Mouse (Mus musculus) mouse embryonic stem cell (cell line): Measurements from ENCODE around the gene Setd1a.
"Not testable (repeated sequence)": the region's sequence is repeated elsewhere in the genome, so short reads cannot be mapped to it uniquely, and the experiment has no call there.

Experiments
- in situ Hi-C, 2 experiments: fragments of 300-500 bp; cut with MboI; formaldehyde crosslinking; loops; 1 replicate in 1 of 2; 3 replicates in 1 of 2; pipeline ENCODE4 v1.14.3; 2019 to 2020; ENCODE audit warnings: low sequenced_read_pairs in 2 of 2, low pct_unique_long_range_greater_than_20kb in 1 of 2, mixed read lengths in 1 of 2; ENCODE audit not compliant: unreplicated experiment in 1 of 2

The Setd1a gene

GRCm38 (mm10) chr7:127776426-127776825 lies at the start of gene Setd1a:
TSS of gene Setd1a (plus strand) at chr7:127776670.
- in situ Hi-C loops = no loop called here

GRCm38 (mm10) chr7:127727898-127728297 lies 48.6 kb upstream of the Setd1a start:
- in situ Hi-C loops = no loop called here

DNA sequence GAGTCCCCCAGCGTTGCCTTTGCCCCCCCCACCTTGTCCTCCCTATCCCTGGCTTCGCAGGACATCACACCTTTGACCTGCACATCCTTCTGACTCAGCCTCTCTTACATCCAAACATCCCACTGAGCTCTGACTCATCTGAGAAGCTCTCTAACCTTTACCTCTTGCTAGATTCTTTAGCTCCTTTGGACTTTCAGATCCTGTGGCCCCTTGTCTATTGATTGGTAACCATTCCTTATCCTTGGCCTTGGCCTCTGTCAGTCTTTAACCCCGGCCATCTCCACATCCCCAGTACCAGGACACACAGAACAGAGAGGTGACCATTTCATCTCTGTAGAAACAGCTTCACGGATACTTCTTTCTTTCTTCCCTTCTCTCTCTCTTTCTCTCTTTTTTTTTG lies 46.3 kb upstream of the Setd1a start:
- in situ Hi-C loops = no loop called here

GRCm38 (mm10) chr7:127732066-127732465 lies 44.4 kb upstream of the Setd1a start, which contains the start of gene Ctf2:
TSS of gene Ctf2 (minus strand) at chr7:127732166.
- in situ Hi-C loops = not testable (repeated sequence)

DNA sequence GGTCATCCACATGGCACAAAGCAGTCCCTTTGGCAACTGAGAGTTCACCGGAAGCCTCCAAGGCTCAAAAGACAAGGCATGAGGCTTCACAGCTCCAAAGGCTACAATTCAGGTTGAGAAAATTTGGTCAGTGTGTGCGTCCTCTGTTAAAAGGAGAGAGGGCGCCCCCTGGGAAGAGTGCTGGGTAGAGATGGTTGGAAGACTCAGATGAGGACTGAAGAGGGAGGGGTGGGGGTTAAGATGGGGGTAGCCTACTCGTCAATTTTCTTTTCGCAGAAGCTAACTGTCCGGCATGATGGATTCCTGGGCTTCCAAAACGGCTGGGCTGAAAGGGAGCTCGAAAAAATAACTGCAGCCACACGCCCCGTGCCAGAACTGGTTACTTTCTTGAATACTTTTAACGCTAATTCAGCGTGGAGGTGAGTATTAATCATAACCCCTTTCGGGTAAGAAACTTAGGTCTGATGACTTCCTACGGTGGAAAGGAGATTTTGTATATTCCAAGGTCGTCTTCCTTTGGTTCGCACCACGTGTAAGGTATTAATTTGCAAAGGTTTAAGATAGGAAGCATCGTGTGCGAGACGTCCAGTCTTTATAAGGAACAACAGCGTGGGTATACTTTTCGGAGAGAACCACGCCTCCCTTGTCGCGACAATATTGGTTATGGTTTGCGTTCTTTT lies 32.0 kb upstream of the Setd1a start, which contains the start of gene Fbxl19:
TSS of gene Fbxl19 (plus strand) at position 178 of the 680 bp plus-strand sequence.
- in situ Hi-C loops = no loop called here

DNA sequence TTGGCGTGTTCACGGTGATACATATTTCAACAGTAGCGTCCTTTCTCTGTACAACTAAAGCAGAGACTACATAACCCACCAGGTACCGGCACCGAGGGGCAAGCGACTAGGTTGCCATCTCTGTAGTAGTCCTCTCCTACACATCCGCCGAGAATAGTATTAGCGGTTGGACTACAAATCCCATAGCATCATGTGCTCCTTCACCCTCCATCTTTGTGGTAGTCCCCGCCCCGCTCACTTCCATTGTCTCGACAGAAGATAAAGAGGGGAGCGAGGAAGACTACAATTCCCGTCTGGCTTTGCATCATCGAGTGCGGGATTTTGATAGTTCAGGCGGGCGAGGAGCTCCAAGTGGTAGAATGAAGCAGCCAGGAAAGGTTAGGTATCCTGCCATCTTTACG lies 31.2 kb upstream of the Setd1a start:
- in situ Hi-C loops = no loop called here

- in situ Hi-C loops = no loop called here
These were observed 30.6 kb upstream of the Setd1a start for GRCm38 (mm10) chr7:127745652-127746493.

DNA sequence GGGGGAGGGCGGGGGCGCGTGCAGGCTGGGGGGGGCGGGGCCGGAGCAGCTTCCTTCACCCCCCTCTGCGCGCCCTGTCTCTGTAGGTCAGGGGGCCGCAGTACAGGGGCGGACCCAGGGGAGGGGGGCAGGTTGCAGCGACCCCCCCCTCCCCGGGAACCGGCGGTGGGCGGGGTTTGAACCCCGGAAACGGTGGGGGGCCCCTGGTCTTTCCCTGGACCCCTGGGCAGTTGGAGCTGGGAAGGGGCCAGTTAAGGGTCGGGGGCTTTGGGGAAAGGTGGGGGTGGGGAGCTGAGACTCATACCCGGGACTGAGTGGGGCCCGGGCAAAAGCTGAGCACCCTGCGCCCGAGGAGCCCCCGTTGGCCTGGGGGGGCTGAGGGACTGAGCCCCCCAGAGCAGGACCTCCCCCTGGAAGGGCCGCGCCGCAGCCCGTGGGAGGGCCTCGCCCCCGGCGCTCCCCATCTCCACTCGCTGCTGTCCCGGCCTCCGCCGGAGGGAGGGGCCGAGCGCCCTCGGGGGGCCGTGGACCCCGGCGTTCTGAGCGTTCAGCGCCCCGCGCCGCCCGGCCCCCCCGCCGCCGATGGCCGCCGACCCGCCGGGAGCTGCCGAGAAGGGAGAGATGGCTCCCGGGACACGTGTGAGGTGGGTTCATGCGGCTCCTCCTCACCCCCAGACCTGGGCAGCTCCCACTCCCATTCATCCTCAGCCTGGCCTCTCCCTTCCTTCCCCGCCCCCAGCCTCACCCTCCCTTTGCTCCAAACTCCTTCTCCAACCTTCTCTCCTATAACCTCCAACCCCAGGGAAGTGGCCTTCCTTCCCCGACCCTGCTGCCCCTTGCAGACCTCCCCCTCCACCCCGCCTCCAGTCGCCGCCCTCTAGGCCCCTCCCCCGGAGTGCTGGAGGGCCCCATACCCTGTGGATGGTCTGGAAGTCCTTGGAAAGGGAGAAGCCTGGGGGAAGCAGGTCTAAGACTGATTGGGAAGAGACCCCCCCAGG lies 29.7 kb upstream of the Setd1a start:
- in situ Hi-C loops = no loop called here

DNA sequence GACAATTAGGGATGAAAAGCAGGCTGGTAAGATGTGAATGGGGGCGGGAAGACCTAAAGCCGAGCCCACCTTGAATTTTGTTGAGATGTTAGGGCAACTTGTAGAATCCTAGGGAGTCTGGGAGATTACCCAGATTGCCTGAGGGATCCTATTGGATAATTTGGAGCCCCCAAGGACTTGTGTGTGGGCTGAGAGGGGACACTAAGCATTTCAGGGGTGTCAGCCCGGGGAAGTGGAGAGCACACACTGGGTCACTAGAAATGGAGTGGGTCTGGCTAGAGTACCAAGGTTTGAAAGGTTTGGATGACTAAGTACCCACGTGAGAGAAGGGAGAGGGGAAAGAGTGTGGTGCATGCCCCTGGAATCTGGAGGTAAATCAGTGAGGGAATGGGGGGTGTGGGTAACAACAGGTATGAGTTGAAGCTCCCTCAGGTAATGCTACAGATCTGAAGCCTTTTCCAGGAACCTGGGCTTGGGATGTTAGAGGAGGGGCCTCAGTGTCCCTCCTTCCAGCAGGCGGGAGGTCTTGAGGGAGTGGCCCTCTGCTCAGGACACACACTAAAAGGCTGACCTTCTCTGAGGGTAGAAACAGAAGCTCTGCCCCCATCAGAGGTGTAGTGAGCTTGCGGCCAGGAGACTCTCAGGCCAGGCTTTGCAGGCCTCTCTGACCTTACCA lies 28.8 kb upstream of the Setd1a start:
- in situ Hi-C loops = no loop called here

DNA sequence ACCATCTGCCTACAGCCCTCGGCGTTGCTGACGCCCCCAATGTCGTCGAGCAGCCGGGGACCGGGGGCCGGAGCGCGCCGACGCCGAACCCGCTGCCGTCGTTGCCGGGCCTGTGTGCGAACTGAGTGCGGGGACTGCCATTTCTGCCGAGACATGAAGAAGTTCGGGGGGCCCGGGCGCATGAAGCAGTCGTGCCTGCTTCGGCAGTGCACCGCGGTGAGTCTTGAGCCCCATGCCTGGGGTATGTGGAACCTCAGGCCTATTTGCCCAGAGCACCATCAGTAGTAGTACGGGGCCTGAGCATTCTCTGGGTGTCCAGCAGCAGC lies 28.3 kb upstream of the Setd1a start:
- in situ Hi-C loops = no loop called here

GRCm38 (mm10) chr7:127750131-127751127 lies 26.0 kb upstream of the Setd1a start:
- in situ Hi-C loops = no loop called here

DNA sequence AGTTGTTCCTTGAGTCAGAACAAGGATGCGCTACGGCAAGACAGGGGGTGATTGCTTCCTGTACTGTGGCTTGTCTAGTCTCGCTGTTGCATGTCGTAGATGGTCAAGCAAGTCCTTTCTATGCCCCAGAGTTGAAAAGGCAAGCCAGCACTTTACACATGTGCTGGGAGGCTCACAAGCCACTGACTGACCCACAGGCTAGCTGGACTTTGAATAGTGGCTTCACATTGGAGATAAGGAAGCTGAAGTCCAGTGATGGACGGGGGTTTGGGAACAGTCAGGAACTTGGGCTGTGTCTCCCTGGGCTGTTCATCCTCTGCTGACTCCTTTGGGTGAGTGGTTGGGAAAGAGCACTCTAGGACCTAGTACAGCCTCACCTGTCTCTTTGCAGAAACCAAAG lies 24.9 kb upstream of the Setd1a start:
- in situ Hi-C loops = no loop called here

DNA sequence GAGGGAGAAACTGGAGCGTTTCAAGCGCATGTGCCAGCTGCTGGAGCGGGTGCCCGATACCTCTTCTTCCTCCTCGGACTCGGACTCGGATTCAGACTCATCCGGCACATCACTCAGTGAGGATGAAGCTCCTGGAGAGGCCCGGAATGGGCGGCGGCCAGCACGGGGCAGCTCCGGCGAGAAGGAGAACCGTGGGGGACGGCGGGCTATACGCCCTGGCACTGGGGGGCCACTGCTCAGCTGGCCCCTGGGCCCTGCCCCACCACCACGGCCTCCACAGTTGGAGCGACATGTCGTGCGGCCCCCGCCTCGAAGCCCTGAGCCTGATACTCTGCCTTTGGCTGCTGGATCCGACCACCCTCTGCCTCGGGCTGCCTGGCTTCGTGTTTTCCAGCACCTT lies 24.4 kb upstream of the Setd1a start:
- in situ Hi-C loops = no loop called here

- in situ Hi-C loops = no loop called here
These were observed 23.3 kb upstream of the Setd1a start for GRCm38 (mm10) chr7:127753158-127753557.

- in situ Hi-C loops = no loop called here
These were observed 22.7 kb upstream of the Setd1a start for GRCm38 (mm10) chr7:127753741-127754140.

GRCm38 (mm10) chr7:127759716-127760115 lies 16.8 kb upstream of the Setd1a start:
- in situ Hi-C loops = loop anchor here in 1 of 2 experiments (5.0 kb wide), 1 partner anchor 102 kb away; no protein-coding TSS in a partner anchor

GRCm38 (mm10) chr7:127760478-127760877 lies 16.0 kb upstream of the Setd1a start:
- in situ Hi-C loops = no loop called here
